ENCODE assay signal across 16 mouse cellular contexts in genomic region chr3:41502161-41502560, GRCm38 (mm10). TPM values are rescaled to one million over a fixed set of nuclear protein-coding genes. Genes with fewer than 3 reads are reported as not detected.
A peak's percentile ranks its signal among the peaks of the same experiment; 100 is the strongest.
DNase-seq lines count a peak whose midpoint lies in the region.
"Had no signal": no experiment of that assay in that cellular context is flagged by ENCODE, and none has a peak within 500 bp of the region (broad histone marks: within the 10 kb centered on the region; RNA-seq: fewer than 3 reads in every experiment).

No protein-coding gene starts in this region.

- no peaks in the 10 kb centered on the region for H3K36me3 ChIP-seq in heart, embryonic 10.5 days
- H3K36me3 ChIP-seq: G1E had no signal

- no peak overlapping the region for H3K27ac ChIP-seq in heart, embryonic 10.5 days

- H3K4me1 ChIP-seq in heart, embryonic 10.5 days: peaks cover 6% of the 10 kb centered on the region; the same call in 1 of the 2 replicates

- 76% methylated on average over 3 of the region's 3 CpGs for WGBS in heart, embryonic 10.5 days

- no peaks in the 10 kb centered on the region for H3K27me3 ChIP-seq in heart, embryonic 10.5 days (ENCODE audit: insufficient read depth, poor library complexity, severe bottlenecking)
- H3K27me3 ChIP-seq: CH12.LX, Patski had no signal

- no peak overlapping the region for H3K4me3 ChIP-seq in heart, embryonic 10.5 days

- H3K9me3 ChIP-seq in heart, embryonic 10.5 days: no peaks in the 10 kb centered on the region
- H3K9me3 ChIP-seq: G1E had no signal

- DNase-seq in heart, adult 11 months: peak; percentile 66
- DNase-seq in heart, postnatal 4 days: no peak
- DNase-seq in heart, embryonic 10.5 days (ENCODE audit: low spot score): peak; percentile 53
- no peak for DNase-seq in heart, postnatal 36 days
- DNase-seq: adrenal gland, adult 2 months; adrenal gland, adult 8-10 months; adrenal gland, postnatal 10 days; adrenal gland, postnatal 14 days; adrenal gland, postnatal 25 days; adrenal gland, postnatal 36 days; cerebellum, adult 11 months; cerebellum, adult 11-12 months; cerebellum, adult 18-20 months had no signal

- intact Hi-C loops in heart, postnatal 36 days (cut with DNase I): no loop called here

RNA-seq across cellular contexts. Expression of gene Jade1, which starts 53.4 kb away (rescaled TPM):
- total RNA-seq in heart, postnatal 4 days (2021): 10 to 100 TPM; 37.8 to 43.5 TPM
- polyA plus RNA-seq in heart, embryonic 10.5 days (2016; fragmentation: Nextera tagmentation; extraction: Ambion mirVana): 13.1 and 17.8 TPM in 2 replicates
- 10 to 100 TPM; 30.2 to 41.1 TPM for total RNA-seq in heart, postnatal 36 days (2021)

Comparison
In these comparisons a context has a peak if more than half of its experiments do, and no peak if none do; other contexts are left out.
1. DNase-seq: peak in heart, adult 11 months (single experiment) and heart, embryonic 10.5 days (single experiment); none in heart, postnatal 4 days (single experiment) and heart, postnatal 36 days (0 of 2).